Mouse (Mus musculus): ENCODE measurements around the gene Gfpt1.

The Gfpt1 gene

GRCm38 (mm10) chr6:87119066-87119837 is 76.6 kb downstream of the Gfpt1 start:
- in situ Hi-C loops (cut with MboI; ENCODE audit: low pct_unique_long_range_greater_than_20kb in 1 of 2, low sequenced_read_pairs in 2 of 2, unreplicated experiment in 1 of 2), result loop anchor here in 1 of 2 experiments (25.0 kb wide), 1 partner anchor 168 kb away; no protein-coding TSS in a partner anchor

GRCm38 (mm10) chr6:87119975-87120374 is 77.3 kb downstream of the Gfpt1 start:
- in situ Hi-C loops (cut with MboI; ENCODE audit: low pct_unique_long_range_greater_than_20kb in 1 of 2, low sequenced_read_pairs in 2 of 2, unreplicated experiment in 1 of 2), result loop anchor here in 1 of 2 experiments (25.0 kb wide), 1 partner anchor 167 kb away; no protein-coding TSS in a partner anchor

DNA sequence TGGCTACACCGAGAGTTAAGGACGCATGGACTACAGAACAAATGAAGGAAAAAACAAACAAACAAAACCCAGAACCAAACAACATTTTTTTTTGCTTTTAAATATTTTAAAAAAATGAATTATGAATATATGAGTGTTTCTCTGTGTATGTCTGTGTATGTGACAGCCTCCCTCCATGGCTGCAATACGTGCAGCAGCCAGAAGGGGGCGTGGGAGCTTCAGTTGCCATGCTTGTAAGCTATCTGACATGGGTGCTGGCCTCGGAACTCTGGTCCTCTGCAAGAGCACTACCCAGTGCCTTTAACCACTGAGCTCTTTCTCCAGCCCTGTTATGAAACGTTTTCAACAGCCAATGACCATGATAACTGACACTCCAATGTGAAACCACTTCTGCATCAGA is 78.0 kb downstream of the Gfpt1 start:
- in situ Hi-C loops (cut with MboI; ENCODE audit: low pct_unique_long_range_greater_than_20kb in 1 of 2, low sequenced_read_pairs in 2 of 2, unreplicated experiment in 1 of 2), result loop anchor here in 1 of 2 experiments (25.0 kb wide), 1 partner anchor 167 kb away; no protein-coding TSS in a partner anchor

- in situ Hi-C loops (cut with MboI; ENCODE audit: low pct_unique_long_range_greater_than_20kb in 1 of 2, low sequenced_read_pairs in 2 of 2, unreplicated experiment in 1 of 2), result loop anchor here in 1 of 2 experiments (25.0 kb wide), 1 partner anchor 165 kb away; no protein-coding TSS in a partner anchor
These were observed 79.3 kb downstream of the Gfpt1 start for GRCm38 (mm10) chr6:87121961-87122360.

DNA sequence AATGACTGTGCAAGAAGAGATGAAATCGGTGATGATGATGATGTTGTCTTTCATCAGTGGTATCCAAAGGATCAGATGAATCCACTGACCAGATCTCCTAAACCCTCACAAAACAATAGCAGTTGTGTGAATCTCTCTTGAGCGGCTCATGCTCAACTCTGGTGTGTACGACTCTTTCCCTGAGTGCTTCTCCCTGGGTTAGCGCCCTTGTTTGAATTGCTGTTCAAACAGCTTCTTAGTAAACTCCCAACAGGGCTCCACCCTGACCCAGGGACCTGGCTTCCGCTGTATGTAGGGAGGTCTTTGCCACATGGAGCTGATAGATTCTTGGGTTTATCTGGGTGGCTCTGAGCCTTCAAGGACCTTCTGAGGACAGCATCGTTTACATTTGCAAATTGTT is 80.8 kb downstream of the Gfpt1 start:
- in situ Hi-C loops (cut with MboI; ENCODE audit: low pct_unique_long_range_greater_than_20kb in 1 of 2, low sequenced_read_pairs in 2 of 2, unreplicated experiment in 1 of 2), result loop anchor here in 1 of 2 experiments (25.0 kb wide), 1 partner anchor 164 kb away; no protein-coding TSS in a partner anchor

DNA sequence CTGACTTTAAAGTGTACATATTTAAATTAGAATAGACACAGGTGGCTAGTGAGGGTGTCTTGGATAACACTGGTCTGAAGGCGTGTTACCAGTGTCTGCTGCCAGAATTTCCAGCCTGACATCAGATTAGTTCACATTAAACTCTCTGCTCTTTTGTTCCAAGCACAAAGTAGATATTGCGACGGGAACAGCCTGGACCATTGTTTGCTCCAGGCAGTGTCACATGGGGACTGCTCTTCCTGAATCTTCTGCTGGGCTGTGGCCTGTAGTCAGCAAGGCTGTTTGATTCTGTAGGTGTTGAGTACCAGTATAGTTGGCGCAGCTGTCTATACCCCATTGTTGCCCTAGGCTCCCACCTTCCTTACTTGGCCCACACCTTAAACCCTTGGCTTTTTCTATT is 81.3 kb downstream of the Gfpt1 start:
- in situ Hi-C loops (cut with MboI; ENCODE audit: low pct_unique_long_range_greater_than_20kb in 1 of 2, low sequenced_read_pairs in 2 of 2, unreplicated experiment in 1 of 2), result loop anchor here in 1 of 2 experiments (25.0 kb wide), 1 partner anchor 163 kb away; no protein-coding TSS in a partner anchor

DNA sequence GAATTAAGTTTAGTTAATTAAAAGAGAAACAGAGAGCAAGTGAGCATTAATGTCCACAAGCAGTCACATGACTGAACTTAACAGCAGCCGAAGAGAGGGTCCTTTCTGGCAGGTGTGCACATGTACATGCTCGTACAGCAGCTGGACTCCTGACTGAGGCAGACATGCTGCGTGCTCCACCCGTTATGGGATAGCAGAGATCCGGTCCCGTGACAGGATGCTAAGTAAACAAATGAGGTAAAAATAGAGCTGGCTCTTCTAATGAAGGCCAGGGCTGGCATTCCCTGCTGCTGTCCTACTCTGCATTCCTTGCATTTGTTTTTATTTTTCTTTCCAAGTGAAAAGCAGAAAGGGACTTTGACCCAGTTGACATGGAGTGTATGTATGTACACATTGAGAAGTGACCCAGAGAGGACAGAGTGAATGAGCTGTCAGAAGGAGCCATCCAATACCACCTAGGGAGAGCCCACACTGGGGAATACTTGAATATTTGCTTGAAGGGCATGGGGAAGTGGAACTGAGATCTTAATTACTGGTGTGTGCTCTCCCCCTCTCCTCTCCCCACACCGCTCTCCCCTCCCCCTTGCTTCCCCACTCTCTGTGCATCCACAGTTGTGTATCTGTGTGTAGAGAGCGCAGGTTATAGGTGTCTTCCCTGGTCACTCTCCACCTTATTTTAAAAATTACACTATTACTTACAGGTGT is 84.6 kb downstream of the Gfpt1 start:
- in situ Hi-C loops (cut with MboI; ENCODE audit: low pct_unique_long_range_greater_than_20kb in 1 of 2, low sequenced_read_pairs in 2 of 2, unreplicated experiment in 1 of 2), result no loop called here

DNA sequence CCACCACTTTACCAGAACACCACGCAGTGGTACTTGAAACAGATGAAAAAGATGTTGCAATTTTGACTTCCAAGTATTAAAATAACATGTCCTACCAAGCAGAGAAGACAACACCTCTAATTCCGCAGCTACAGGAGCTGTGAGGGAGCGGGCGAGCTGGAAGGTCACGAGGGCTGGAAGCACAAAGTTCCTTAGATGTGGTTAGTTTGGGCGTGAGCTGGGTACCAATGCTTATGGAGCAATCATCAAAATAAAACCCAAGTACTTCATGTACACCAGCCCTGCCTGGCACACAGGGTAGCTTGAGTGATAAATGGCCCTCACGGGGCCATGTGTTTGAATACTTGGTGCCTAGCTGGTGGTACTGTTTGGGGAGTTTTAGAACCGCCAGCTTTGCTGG is 87.2 kb downstream of the Gfpt1 start:
- in situ Hi-C loops (cut with MboI; ENCODE audit: low pct_unique_long_range_greater_than_20kb in 1 of 2, low sequenced_read_pairs in 2 of 2, unreplicated experiment in 1 of 2), result no loop called here

GRCm38 (mm10) chr6:87130628-87131027 is 88.0 kb downstream of the Gfpt1 start:
- in situ Hi-C loops (cut with MboI; ENCODE audit: low pct_unique_long_range_greater_than_20kb in 1 of 2, low sequenced_read_pairs in 2 of 2, unreplicated experiment in 1 of 2), result no loop called here

GRCm38 (mm10) chr6:87131078-87131477 is 88.4 kb downstream of the Gfpt1 start:
- in situ Hi-C loops (cut with MboI; ENCODE audit: low pct_unique_long_range_greater_than_20kb in 1 of 2, low sequenced_read_pairs in 2 of 2, unreplicated experiment in 1 of 2), result no loop called here

- in situ Hi-C loops (cut with MboI; ENCODE audit: low pct_unique_long_range_greater_than_20kb in 1 of 2, low sequenced_read_pairs in 2 of 2, unreplicated experiment in 1 of 2), result no loop called here
These were observed 90.9 kb downstream of the Gfpt1 start for GRCm38 (mm10) chr6:87133520-87133919.

DNA sequence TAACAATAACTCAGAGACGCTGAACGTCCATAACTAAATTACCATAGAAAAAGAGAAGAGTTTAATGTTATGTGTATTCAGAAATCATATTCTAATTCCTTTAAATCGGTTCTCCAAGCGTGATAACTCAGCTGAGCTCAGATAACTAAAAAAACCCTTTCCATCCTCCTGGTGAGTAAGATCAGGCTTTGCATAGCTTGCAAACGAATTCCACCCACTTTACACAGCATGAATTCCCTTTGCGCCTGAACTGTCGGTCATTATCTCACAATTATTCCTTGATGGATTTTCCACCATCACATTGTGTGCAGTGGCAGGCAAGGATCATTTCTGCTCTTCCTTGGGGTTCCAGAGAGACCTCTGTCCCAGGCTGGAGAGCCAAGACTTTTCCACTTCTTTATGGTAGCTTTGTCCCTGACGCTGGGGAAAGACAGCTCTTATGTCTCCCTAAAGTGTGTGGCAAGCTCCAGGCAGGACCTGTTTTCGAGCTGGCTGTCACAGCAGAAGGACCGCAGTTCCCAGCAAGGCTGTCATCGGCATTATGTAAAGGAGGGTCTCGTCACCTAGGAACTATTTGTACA is 91.4 kb downstream of the Gfpt1 start:
- in situ Hi-C loops (cut with MboI; ENCODE audit: low pct_unique_long_range_greater_than_20kb in 1 of 2, low sequenced_read_pairs in 2 of 2, unreplicated experiment in 1 of 2), result no loop called here

GRCm38 (mm10) chr6:87138479-87138878 is 95.8 kb downstream of the Gfpt1 start:
- in situ Hi-C loops (cut with MboI; ENCODE audit: low pct_unique_long_range_greater_than_20kb in 1 of 2, low sequenced_read_pairs in 2 of 2, unreplicated experiment in 1 of 2), result no loop called here

DNA sequence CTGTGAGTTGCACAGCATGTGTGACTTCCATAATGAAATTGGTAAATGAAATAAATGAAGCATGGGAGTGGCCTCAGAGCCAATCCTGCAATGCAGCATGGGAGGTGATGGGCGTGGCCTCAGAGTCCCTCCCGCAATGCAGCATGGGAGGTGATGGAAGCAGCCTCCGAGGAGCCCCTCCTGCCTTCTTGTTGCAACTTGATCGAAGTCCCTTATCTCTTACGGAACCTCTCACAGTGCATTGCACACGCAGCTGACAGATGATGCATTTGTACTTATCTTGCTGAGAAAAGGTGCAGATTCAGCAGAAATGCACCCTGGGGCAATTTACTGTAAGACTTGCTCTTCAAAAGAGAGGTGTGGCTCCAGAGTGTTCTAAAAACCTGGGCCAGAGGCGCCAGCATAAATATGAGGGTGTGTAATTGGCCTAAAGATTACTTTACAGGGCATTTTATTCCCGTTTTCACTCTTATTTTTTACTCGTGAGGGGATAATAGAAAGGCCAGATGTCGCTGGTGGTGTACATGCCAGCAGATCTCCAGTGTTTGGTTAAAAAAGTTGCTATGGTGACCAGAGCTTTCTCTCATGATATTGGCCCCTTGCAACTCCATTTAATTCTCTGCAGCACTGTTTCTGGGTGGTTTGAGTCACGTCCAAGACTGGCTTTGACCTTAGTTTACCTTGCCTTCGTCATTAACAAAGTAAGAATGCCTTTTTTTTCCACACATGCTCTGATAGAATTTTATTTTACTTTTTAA is 97.3 kb downstream of the Gfpt1 start:
- in situ Hi-C loops (cut with MboI; ENCODE audit: low pct_unique_long_range_greater_than_20kb in 1 of 2, low sequenced_read_pairs in 2 of 2, unreplicated experiment in 1 of 2), result no loop called here
